Mouse (Mus musculus) heart, adult 8-10 months (tissue): ENCODE measurements at regions not wholly inside any gene's neighbourhood (a gene's known extent, or its start where the extent isn't known, plus 50 kb on each side); places are given as distances from the start of the nearest gene placed in this dataset.

ENCODE experiments used
- DNase-seq: peaks from one replicate; pipeline ENCODE4 v3.0.0; 2022; ENCODE audit warnings: low spot score

GRCm38 (mm10) chr5:74773558-74774429, 71.1 kb upstream of the Lnx1 start:
- no peak for DNase-seq

- DNase-seq = peak; percentile 23
These were observed 68.4 kb upstream of the Lnx1 start for GRCm38 (mm10) chr5:74771121-74771520.

- no peak for DNase-seq
These were observed 66.3 kb upstream of the Lnx1 start for GRCm38 (mm10) chr5:74769023-74769422.

- no peak for DNase-seq
These were observed 65.3 kb upstream of the Lnx1 start for GRCm38 (mm10) chr5:74767993-74768392.

- DNase-seq = no peak
These were observed 63.5 kb upstream of the Lnx1 start for GRCm38 (mm10) chr5:74766211-74766610.

- DNase-seq = no peak
These were observed 62.5 kb upstream of the Lnx1 start for GRCm38 (mm10) chr5:74765061-74765767.

- no peak for DNase-seq
These were observed 54.8 kb upstream of the Lnx1 start for GRCm38 (mm10) chr5:74757557-74757956.

GRCm38 (mm10) chr5:74752961-74753360, 50.2 kb upstream of the Lnx1 start:
- no peak for DNase-seq
